Mouse (Mus musculus) liver, embryonic 14.5 days (tissue): ENCODE measurements at regions not wholly inside any gene's neighbourhood (a gene's known extent, or its start where the extent isn't known, plus 50 kb on each side); places are given as distances from the start of the nearest gene placed in this dataset.

ENCODE experiments used
- CTCF ChIP-seq: IDR thresholded peaks from 2 replicates; pipeline ENCODE4 v1.5.1; 2016; ENCODE audit warnings: antibody characterized with exemption, low read depth, control low read depth
- EP300 ChIP-seq: IDR thresholded peaks from 2 replicates; pipeline ENCODE4 v1.6.1; 2016; ENCODE audit warnings: antibody characterized with exemption, low read depth

DNA sequence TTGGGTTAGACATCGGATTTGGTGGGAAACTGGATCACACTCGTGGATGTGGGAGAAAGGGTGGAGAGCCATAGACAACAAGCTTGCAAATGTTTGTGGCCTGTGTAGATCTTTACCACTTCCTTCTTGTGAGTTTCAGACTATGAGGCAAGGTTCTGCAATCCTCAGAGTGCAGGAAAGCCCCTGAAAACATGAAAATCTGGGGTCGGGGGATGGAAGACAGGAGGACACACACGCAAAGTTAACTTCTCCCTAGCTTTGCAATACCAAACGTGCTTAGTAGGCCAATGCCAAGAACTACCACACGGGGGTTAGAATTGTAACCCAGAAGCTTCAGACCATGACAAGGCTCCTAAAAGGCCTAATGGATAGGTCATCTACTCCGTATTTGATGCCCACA lies 69.4 kb upstream of the Man2a1 start:
- TF ChIP-seq CTCF = no peak
- no peak for TF ChIP-seq EP300
